Comparison of ENCODE assay signal across 8 mouse cellular contexts in the genomic region with DNA sequence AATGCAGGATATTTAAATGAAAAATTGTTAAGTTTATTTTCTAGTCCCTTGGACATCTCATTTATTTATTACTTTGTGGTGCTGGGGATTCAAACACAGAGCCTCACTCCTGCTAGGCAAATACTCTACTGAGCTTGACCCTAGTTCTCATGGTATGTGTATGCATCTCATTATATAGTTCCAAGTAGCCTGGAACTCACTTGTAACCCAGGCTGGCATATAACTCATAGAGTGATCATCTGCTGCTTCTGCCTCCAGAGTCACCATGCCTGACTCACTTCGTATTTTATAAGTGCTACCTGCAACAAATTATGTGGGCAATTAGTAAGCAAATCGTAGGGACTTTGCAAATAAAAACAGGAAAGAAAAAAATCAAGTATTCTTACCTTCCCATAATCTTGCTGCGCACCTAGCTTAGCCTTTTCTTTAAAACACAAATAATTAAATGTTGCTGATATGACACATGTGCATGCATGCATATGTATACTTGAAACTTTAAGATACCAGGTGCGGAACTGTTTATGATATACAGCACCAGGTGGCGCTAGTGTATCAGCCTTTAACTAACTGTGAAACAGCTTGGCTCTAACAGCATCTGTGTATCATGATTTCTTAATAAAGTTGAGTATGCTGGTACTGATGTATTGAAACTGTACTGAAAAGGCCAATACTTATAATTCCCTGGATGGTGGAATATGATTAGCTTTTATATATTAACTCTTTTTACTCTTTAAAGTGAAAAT. TPM values are rescaled to one million over a fixed set of nuclear protein-coding genes. Genes with fewer than 3 reads are reported as not detected.
DNase-seq lines count a peak whose midpoint lies in the region; ATAC-seq lines count a peak whose summit lies in the region.

No protein-coding gene starts in this region.

- no peak for ATAC-seq in heart, embryonic 12.5 days (ENCODE audit: insufficient number of reproducible peaks, low FRiP score)
- peak; percentile 80; the same call in 1 of the 2 replicates for ATAC-seq in forebrain, embryonic 14.5 days
- ATAC-seq in megakaryocyte progenitor cell, adult 5-6 weeks (replicated peaks; ENCODE audit: poor library complexity) = peak; percentile 98

- no peaks in the 10 kb centered on the region for H3K9me3 ChIP-seq in heart, embryonic 12.5 days (replicated peaks)
- H3K9me3 ChIP-seq in forebrain, embryonic 14.5 days (replicated peaks; ENCODE audit: control insufficient read depth, low read length) = no peaks in the 10 kb centered on the region

- no peaks in the 10 kb centered on the region for H3K27me3 ChIP-seq in heart, embryonic 12.5 days (replicated peaks)
- H3K27me3 ChIP-seq in forebrain, embryonic 14.5 days (replicated peaks; ENCODE audit: control insufficient read depth, insufficient read depth, low read length) = no peaks in the 10 kb centered on the region

- whole genome bisulfite sequencing in heart, embryonic 12.5 days = 37% methylated on average over 5 of the region's 5 CpGs
- 37% methylated on average over 5 of the region's 5 CpGs for WGBS in forebrain, embryonic 14.5 days

- no peaks in the 10 kb centered on the region for H3K4me1 ChIP-seq in heart, embryonic 12.5 days (replicated peaks)
- no peaks in the 10 kb centered on the region for H3K4me1 ChIP-seq in forebrain, embryonic 14.5 days (ENCODE audit: control insufficient read depth, insufficient read depth, low read length)

- H3K27ac ChIP-seq in heart, embryonic 12.5 days (ENCODE audit: poor library complexity, severe bottlenecking) = no peak overlapping the region
- no peak overlapping the region for H3K27ac ChIP-seq in forebrain, embryonic 14.5 days (ENCODE audit: low read depth, low read length)

- no peaks in the 10 kb centered on the region for H3K36me3 ChIP-seq in heart, embryonic 12.5 days
- H3K36me3 ChIP-seq in forebrain, embryonic 14.5 days (ENCODE audit: control insufficient read depth, insufficient read depth, low read length) = no peaks in the 10 kb centered on the region

- peak; percentile 76 to 79 for DNase-seq in heart, adult 18-20 months
- peak; percentile 75 for DNase-seq in c-Kit-positive CD71-positive TER-119-negative erythroid progenitor cells, embryonic 14.5 days (ENCODE audit: low read depth)
- peak; percentile 89 for DNase-seq in forebrain, embryonic 14.5 days (ENCODE audit: low spot score)
- peak; percentile 90 for DNase-seq in induced T-regulatory cell, adult 2 months (ENCODE audit: low read depth)
- DNase-seq in left cerebral cortex, adult 18-20 months (ENCODE audit: low spot score in 2 of 2) = peak; percentile 63 to 75
- DNase-seq in right cerebral cortex, postnatal 4 days = peak; percentile 47

- no peak overlapping the region for H3K4me2 ChIP-seq in heart, embryonic 12.5 days
- no peak overlapping the region for H3K4me2 ChIP-seq in forebrain, embryonic 14.5 days (ENCODE audit: low read length)

- no peak overlapping the region for H3K9ac ChIP-seq in heart, embryonic 12.5 days
- H3K9ac ChIP-seq in forebrain, embryonic 14.5 days (ENCODE audit: low read length) = no peak overlapping the region

- H3K4me3 ChIP-seq in heart, embryonic 12.5 days = no peak overlapping the region
- no peak overlapping the region for H3K4me3 ChIP-seq in forebrain, embryonic 14.5 days (ENCODE audit: low read depth, low read length)

RNA-seq across cellular contexts. Expression of gene Rnase9, which starts 15.1 kb away (rescaled TPM):
- not detected for total RNA-seq in heart, adult 18-20 months (2021)
- polyA plus RNA-seq in heart, embryonic 12.5 days (2016; fragmentation: Nextera tagmentation; extraction: Ambion mirVana) = not detected in 2 replicates
- polyA plus RNA-seq in forebrain, embryonic 14.5 days (2014; fragmentation: Nextera tagmentation; extraction: Ambion mirVana) = not detected in 2 replicates
- total RNA-seq in left cerebral cortex, adult 18-20 months (2021) = not detected
- total RNA-seq in megakaryocyte progenitor cell, adult 5-6 weeks (2015) = not detected in 2 replicates
- not detected in 2 replicates for total RNA-seq in megakaryocyte progenitor cell, adult 5-6 weeks (2017)

RNA-seq across cellular contexts. Expression of gene Rnase10, which starts 19.0 kb away (rescaled TPM):
- total RNA-seq in heart, adult 18-20 months (2021) = under 1 TPM; 0.20 to 0.41 TPM
- 0.41 TPM in 1 of 2 replicates, not detected in the other for polyA plus RNA-seq in heart, embryonic 12.5 days (2016; fragmentation: Nextera tagmentation; extraction: Ambion mirVana)
- polyA plus RNA-seq in forebrain, embryonic 14.5 days (2014; fragmentation: Nextera tagmentation; extraction: Ambion mirVana) = not detected in 2 replicates
- under 1 TPM in 1 of 2 experiments, not detected in 1; 0.30 TPM for total RNA-seq in left cerebral cortex, adult 18-20 months (2021)
- 0.78 and 3.3 TPM in 2 replicates for total RNA-seq in megakaryocyte progenitor cell, adult 5-6 weeks (2015)
- total RNA-seq in megakaryocyte progenitor cell, adult 5-6 weeks (2017) = 0.64 and 5.2 TPM in 2 replicates

RNA-seq across cellular contexts. Expression of gene Rnase11, which starts 23.4 kb away (rescaled TPM):
- not detected for total RNA-seq in heart, adult 18-20 months (2021)
- not detected in 2 replicates for polyA plus RNA-seq in heart, embryonic 12.5 days (2016; fragmentation: Nextera tagmentation; extraction: Ambion mirVana)
- polyA plus RNA-seq in forebrain, embryonic 14.5 days (2014; fragmentation: Nextera tagmentation; extraction: Ambion mirVana) = not detected in 2 replicates
- total RNA-seq in left cerebral cortex, adult 18-20 months (2021) = not detected
- total RNA-seq in megakaryocyte progenitor cell, adult 5-6 weeks (2015) = not detected in 2 replicates
- total RNA-seq in megakaryocyte progenitor cell, adult 5-6 weeks (2017) = not detected in 2 replicates

RNA-seq across cellular contexts. Expression of gene Rnase12, which starts 30.9 kb away (rescaled TPM):
- not detected for total RNA-seq in heart, adult 18-20 months (2021)
- polyA plus RNA-seq in heart, embryonic 12.5 days (2016; fragmentation: Nextera tagmentation; extraction: Ambion mirVana) = 0.51 and 0.70 TPM in 2 replicates
- polyA plus RNA-seq in forebrain, embryonic 14.5 days (2014; fragmentation: Nextera tagmentation; extraction: Ambion mirVana) = not detected in 2 replicates
- total RNA-seq in left cerebral cortex, adult 18-20 months (2021) = not detected
- 6.2 and 8.9 TPM in 2 replicates for total RNA-seq in megakaryocyte progenitor cell, adult 5-6 weeks (2015)
- 4.9 and 5.0 TPM in 2 replicates for total RNA-seq in megakaryocyte progenitor cell, adult 5-6 weeks (2017)

RNA-seq across cellular contexts. Expression of gene Olfr750, which starts 47.7 kb away (rescaled TPM):
- total RNA-seq in heart, adult 18-20 months (2021) = not detected
- polyA plus RNA-seq in heart, embryonic 12.5 days (2016; fragmentation: Nextera tagmentation; extraction: Ambion mirVana) = not detected in 2 replicates
- not detected in 2 replicates for polyA plus RNA-seq in forebrain, embryonic 14.5 days (2014; fragmentation: Nextera tagmentation; extraction: Ambion mirVana)
- not detected for total RNA-seq in left cerebral cortex, adult 18-20 months (2021)
- not detected in 2 replicates for total RNA-seq in megakaryocyte progenitor cell, adult 5-6 weeks (2015)
- not detected in 2 replicates for total RNA-seq in megakaryocyte progenitor cell, adult 5-6 weeks (2017)
